Mouse (Mus musculus): Measurements from ENCODE around the gene Tex46. TPM values are rescaled to one million over a fixed set of nuclear protein-coding genes. Genes with fewer than 3 reads are reported as not detected.

Tex46 gene
- polyA plus RNA-seq (2012; rRNA removed): not detected in 2 replicates

DNA sequence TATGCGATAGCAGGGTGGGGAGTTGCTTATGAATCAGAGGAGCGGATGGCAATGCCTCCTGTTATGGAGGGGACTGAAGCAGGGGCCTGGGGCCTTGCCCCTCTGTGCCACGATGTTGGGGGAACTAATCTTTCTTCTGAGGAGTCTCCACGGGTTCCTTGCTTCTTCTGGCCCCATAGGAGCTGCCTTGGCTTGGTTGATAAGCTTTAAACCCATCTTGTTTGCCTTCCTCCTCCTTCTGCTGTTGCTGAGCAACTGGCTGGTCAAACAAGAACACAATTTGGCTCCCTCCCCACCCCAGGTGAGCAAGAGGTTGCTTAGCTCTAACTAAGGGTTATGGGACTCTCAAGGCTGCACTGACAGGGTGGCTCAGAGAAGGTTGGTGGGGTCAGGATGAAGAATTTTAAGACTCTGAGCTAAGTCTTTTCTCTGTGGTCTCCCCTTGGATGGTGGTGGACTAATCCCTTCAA is at the start of gene Tex46:
TSS of gene Tex46 (plus strand) at position 51 of the 470 bp plus-strand sequence.

DNA sequence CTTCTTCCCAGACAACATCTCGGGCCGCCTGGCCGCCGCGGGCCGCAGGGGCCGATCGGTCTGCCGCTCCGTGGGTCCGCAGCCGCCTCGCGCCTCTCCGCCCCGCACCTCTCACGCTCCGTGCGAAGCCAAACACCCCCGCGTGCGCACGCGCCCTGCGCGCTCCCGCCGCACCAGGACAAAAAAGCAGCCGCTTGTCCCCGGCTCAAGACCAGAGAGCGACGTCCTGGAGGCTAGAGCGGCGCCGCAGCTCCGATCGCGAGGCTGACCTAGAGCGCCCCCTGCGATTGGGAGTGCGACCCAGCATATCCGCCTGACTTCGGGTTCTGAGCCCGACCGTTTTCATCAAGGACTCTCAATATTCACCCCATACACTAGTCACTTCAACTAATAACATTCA is 7.7 kb upstream of the Tex46 start, which contains the start of gene Kdm1a:
TSS of gene Kdm1a (minus strand) at position 156 of the 400 bp plus-strand sequence.

DNA sequence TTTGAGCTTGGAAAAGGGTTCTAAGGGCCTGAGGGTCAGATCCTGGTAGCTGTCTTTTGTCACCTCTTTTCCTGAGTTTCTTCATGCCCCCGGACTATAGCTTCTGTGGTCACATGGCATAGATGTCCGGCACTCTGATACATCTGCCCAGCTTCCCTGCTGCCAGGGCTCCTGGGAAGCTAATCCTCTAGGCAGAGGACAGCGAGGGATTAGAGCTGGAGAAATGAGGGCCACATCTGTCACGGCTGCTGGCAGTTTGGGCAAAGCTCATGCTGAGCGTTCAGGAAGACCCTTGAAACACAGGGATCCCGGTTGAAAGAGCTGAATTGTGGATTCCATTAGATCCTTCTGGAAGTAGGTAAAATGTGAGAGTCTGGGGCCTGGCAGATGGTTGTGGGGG is 12.2 kb downstream of the Tex46 start, which contains the start of gene Lactbl1:
TSS of gene Lactbl1 (plus strand) at position 234 of the 400 bp plus-strand sequence.

Other genes starting within 250 kb of the Tex46 start
- 1.8 and 2.8 TPM in 2 replicates for gene Htr1d, start 186.9 kb upstream of the Tex46 start, polyA plus RNA-seq (2012; rRNA removed)
- 0.25 and 0.32 TPM in 2 replicates for gene 6030445D17Rik, start 148.2 kb upstream of the Tex46 start, polyA plus RNA-seq (2012; rRNA removed)
- gene Luzp1, start 140.7 kb upstream of the Tex46 start, polyA plus RNA-seq (2012; rRNA removed): 9.6 and 11.4 TPM in 2 replicates
- 169 and 172 TPM in 2 replicates for gene Kdm1a, start 7.7 kb upstream of the Tex46 start, polyA plus RNA-seq (2012; rRNA removed)
- gene Lactbl1, start 12.2 kb downstream of the Tex46 start, polyA plus RNA-seq (2012; rRNA removed): 0.11 and 0.12 TPM in 2 replicates
- 60.0 and 61.0 TPM in 2 replicates for gene Ephb2, start 225.6 kb downstream of the Tex46 start, polyA plus RNA-seq (2012; rRNA removed)